Mouse (Mus musculus) testis, adult 2 months (tissue): ENCODE measurements at regions not wholly inside any gene's neighbourhood (a gene's known extent, or its start where the extent isn't known, plus 50 kb on each side); places are given as distances from the start of the nearest gene placed in this dataset.

ENCODE experiments used
- CTCF ChIP-seq: fragments of 200-500 bp; IDR thresholded peaks from 2 replicates; pipeline ENCODE4 v1.5.1; 2012; ENCODE audit warnings: low read depth, mild to moderate bottlenecking, inconsistent platforms, low read length, moderate library complexity; ENCODE audit not compliant: control insufficient read depth, insufficient read depth, insufficient replicate concordance
- POLR2A ChIP-seq: fragments of 200-500 bp; IDR thresholded peaks from 2 replicates; pipeline ENCODE4 v1.6.1; 2012; ENCODE audit warnings: low read depth, mild to moderate bottlenecking, inconsistent platforms, low read length, moderate library complexity; ENCODE audit not compliant: control insufficient read depth

DNA sequence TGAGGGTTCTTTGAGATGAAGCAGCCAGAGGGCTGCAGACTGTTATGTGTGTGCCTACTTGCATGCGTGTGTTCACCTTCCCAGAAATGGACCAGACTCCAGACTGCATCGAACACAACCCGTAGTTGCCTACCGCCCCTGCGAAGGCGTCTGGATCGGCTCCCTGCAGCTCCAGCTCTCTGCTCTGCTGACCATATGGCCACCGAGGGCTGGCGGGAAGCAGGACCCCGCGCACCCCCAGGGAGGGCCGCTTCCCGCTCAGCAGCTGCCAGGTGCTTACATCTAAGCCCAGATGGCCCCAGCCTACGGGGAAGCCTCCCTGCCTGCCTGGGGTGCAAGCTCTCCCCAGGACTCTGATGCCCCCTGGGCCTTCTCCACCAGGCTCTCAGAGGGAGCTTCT, 60.8 kb upstream of the Stx16 start:
- TF ChIP-seq POLR2A (no peak), CTCF (no peak)
